Mouse (Mus musculus) activated CD4-positive, CD25-positive, alpha-beta regulatory T cell (primary cell): Measurements from ENCODE around the gene Tmigd1. TPM values are rescaled to one million over a fixed set of nuclear protein-coding genes. Genes with fewer than 3 reads are reported as not detected.

Experiments
- polyA plus RNA-seq, 2 experiments: library from polyadenylated mRNA; unstranded; fragments of 100-300 nt; shearing (Covaris generic); gene quantifications; one replicate each; pipeline ENCODE4 v1.2.1; 2017

Tmigd1 gene
- under 1 TPM in 1 of 2 experiments, not detected in 1; 0.77 TPM for polyA plus RNA-seq

DNA sequence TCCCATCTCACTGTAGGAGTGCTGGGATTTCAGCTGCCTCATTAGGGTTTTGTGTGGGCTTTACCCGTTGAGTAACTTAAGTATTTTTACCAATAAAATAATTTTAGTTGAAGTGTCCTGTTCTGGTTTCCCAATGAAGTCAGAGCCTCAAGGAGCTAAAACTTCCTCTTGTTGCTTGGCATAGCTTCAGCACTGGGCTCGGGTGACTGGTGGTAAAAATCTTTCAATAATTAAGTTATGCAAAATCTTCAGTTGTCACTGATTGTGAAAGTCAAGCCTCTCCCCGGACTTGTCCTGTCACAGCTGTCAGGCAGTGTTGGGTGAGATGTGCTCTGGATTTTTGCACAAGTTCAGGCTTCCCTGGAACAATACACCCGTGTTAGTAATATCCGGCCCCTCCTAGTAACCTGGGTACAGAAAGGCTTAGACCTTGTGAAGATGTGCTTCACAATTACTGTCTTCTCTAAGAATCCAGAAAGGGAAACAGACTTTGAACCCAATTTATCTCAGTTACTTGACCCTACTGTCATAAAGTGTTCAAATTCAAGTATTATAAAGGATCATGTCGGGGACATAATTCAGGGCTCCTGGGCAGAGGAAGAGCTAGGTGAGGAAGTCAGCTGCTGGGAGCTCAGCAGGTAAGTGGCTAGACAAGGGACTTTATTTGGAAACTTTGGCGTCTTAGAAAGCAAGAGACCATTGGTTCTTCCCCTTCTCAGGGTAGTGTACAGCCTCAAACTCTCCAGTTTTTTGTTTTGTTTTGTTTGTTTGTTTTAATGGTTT, at the start of gene Tmigd1:
Gene Tmigd1, plus strand, starts transcription at position 581 of the 783 bp plus-strand sequence.

DNA sequence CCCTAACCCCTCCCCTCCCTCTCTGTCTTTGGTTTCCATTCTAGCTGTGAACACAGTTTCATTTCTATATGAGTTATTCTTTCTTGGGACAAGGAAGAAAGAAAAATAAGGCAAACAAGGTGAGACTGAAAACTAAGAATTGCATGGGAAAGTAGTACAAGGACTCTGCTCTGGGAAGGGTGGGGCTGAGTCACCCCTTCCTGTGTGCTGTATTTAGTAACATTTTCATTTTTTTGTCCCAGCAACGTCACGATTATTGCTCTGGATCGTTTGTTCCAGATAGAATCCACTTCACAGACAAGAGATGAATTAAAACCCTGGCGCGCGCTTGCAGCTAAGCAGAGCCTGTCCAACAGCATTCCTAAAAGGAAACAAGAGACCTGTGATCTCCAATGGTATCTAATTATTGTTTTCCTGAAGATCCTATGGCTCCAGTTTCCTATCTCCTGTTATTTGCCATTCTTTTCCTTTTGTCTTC, 22.8 kb downstream of the Tmigd1 start, which contains the start of gene Blmh:
Gene Blmh, plus strand, starts transcription at position 51 of the 478 bp plus-strand sequence.

Other genes starting within 250 kb of the Tmigd1 start
- gene Bhlha9, start 229.7 kb upstream of the Tmigd1 start, polyA plus RNA-seq = under 1 TPM in 1 of 2 experiments, not detected in 1; 0.15 TPM
- not detected for gene Trarg1, start 222.4 kb upstream of the Tmigd1 start, polyA plus RNA-seq
- gene Gosr1, start 138.6 kb upstream of the Tmigd1 start, polyA plus RNA-seq = 10 to 100 TPM; 45.8 to 46.6 TPM
- 10 to 100 TPM in 1 of 2 experiments, 1 to 10 TPM in 1; 5.8 to 15.0 TPM for gene Cpd, start 55.1 kb upstream of the Tmigd1 start, polyA plus RNA-seq
- gene Blmh, start 22.6 kb downstream of the Tmigd1 start, polyA plus RNA-seq = 10 to 100 TPM; 83.4 to 84.1 TPM
- under 1 TPM; 0.20 to 0.21 TPM for gene Slc6a4, start 96.4 kb downstream of the Tmigd1 start, polyA plus RNA-seq
- gene Nsrp1, start 176.3 kb downstream of the Tmigd1 start, polyA plus RNA-seq = 10 to 100 TPM; 43.5 to 50.5 TPM